Mouse (Mus musculus): ENCODE results near the gene Kcnq1. TPM values are rescaled to one million over a fixed set of nuclear protein-coding genes. Genes with fewer than 3 reads are reported as not detected.

The Kcnq1 gene
- total and polyA plus RNA-seq, 3 experiments, result 0.63 to 0.96 TPM; not detected in 1

DNA sequence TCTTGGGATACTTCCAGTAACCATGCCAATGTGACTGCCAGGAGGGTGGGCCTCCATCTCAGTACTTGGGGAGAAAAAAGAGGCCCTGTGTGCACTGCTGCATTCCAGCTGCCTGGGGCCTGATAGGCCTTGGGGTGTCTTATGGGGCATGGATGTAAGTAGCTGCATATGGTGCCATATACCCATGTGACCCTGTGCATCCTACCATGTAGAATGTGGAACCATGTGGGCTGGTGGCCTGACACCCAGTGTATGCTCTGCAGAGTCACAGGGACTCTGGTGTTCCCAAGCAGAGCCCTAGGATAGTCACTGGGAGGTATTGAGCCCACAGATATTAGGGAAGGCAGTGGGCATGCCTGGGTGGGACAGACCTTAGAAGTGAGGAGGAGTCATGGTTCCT, 57.9 kb downstream of the Kcnq1 start:
- no peak overlapping the region for H3K27ac ChIP-seq (ENCODE audit: control insufficient read depth, low read depth, low read length)
- DNase-seq (ENCODE audit: low read depth, low spot score), result no peak
- H3K4me1 ChIP-seq (ENCODE audit: control insufficient read depth in 1 of 2, insufficient read depth in 2 of 2, low read length in 2 of 2), result peaks cover 14 to 26% of the 10 kb centered on the region in 2 experiments
- no peaks in the 10 kb centered on the region for H3K79me2 ChIP-seq (ENCODE audit: control insufficient read depth, insufficient read depth, low read length, poor library complexity)
- no peak overlapping the region for H3K9ac ChIP-seq (ENCODE audit: control insufficient read depth, low read depth, low read length, poor library complexity, severe bottlenecking)
- TF ChIP-seq POLR2AphosphoS2 (IDR thresholded peaks at IDR 0.05; ENCODE audit: low read length), result no peak
- TF ChIP-seq MAFK (IDR thresholded peaks at IDR 0.05; ENCODE audit: borderline replicate concordance, low read depth, low read length), result no peak
- H3K9me3 ChIP-seq (replicated peaks; ENCODE audit: insufficient read depth, low read length), result no peaks in the 10 kb centered on the region
- no peak overlapping the region for H3K4me3 ChIP-seq (ENCODE audit: control insufficient read depth in 1 of 2, insufficient read depth in 1 of 2, low read depth in 2 of 2, low read length in 2 of 2)
- H3K36me3 ChIP-seq (ENCODE audit: control insufficient read depth in 1 of 2, insufficient read depth in 2 of 2, low read length in 2 of 2), result peaks cover 0 to 28% of the 10 kb centered on the region in 2 experiments; a peak in 2 of 4 replicates
- no peaks in the 10 kb centered on the region for H3K27me3 ChIP-seq (ENCODE audit: control insufficient read depth in 1 of 2, insufficient read depth in 2 of 2, low read length in 2 of 2)

DNA sequence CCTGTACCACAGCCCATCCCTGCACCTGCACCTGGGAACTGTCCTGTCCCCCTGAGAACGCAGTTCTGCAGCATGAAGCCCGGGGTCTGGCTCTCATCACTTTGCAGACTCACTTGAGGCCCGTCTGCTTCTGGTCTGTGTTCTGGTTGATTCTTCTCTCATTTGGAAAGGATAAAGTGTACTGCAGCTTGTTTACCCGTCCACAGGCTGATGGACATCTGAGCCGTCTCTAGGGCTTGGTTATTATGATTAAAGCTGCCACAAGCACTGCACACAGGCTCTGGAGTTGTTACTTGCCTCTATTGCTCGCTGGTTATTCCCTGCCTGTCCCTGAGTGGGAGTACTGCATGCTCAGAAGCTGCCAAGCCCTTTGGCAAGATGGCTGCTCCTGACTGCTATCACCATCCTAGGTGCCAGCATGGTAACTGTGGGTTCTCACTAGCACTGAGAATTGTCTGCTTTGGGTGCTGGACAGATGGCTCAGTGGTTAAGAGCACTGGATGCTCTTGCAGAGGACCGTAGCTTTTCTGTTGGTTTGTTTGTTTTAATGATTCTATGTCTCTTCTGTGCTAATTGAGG, 59.6 kb downstream of the Kcnq1 start:
- Histone ChIP-seq H3K36me3 (ENCODE audit: control insufficient read depth in 1 of 2, insufficient read depth in 2 of 2, low read length in 2 of 2) (peaks cover 0 to 34% of the 10 kb centered on the region in 2 experiments; a peak in 2 of 4 replicates), H3K4me1 (ENCODE audit: control insufficient read depth in 1 of 2, insufficient read depth in 2 of 2, low read length in 2 of 2) (peaks cover 18 to 35% of the 10 kb centered on the region in 2 experiments), H3K9ac (ENCODE audit: control insufficient read depth, low read depth, low read length, poor library complexity, severe bottlenecking) (no peak overlapping the region), H3K4me3 (ENCODE audit: control insufficient read depth in 1 of 2, insufficient read depth in 1 of 2, low read depth in 2 of 2, low read length in 2 of 2) (no peak overlapping the region), H3K79me2 (ENCODE audit: control insufficient read depth, insufficient read depth, low read length, poor library complexity) (no peaks in the 10 kb centered on the region), H3K27ac (ENCODE audit: control insufficient read depth, low read depth, low read length) (no peak overlapping the region), H3K9me3 (replicated peaks; ENCODE audit: insufficient read depth, low read length) (no peaks in the 10 kb centered on the region), H3K27me3 (ENCODE audit: control insufficient read depth in 1 of 2, insufficient read depth in 2 of 2, low read length in 2 of 2) (no peaks in the 10 kb centered on the region)
- DNase-seq (ENCODE audit: low read depth, low spot score), result no peak
- no peak for TF ChIP-seq CHD1 (IDR thresholded peaks at IDR 0.05; ENCODE audit: low read depth, low read length)
- no peak for TF ChIP-seq E2F4 (IDR thresholded peaks at IDR 0.05; ENCODE audit: borderline replicate concordance, low read depth, low read length)
- TF ChIP-seq POLR2AphosphoS2 (IDR thresholded peaks at IDR 0.05; ENCODE audit: low read length), result no peak
- TF ChIP-seq TCF12 (IDR thresholded peaks at IDR 0.05; ENCODE audit: low read depth, low read length), result no peak
- no peak for TF ChIP-seq CHD2 (IDR thresholded peaks at IDR 0.05; ENCODE audit: low read length)
- no peak for TF ChIP-seq HCFC1 (IDR thresholded peaks at IDR 0.05; ENCODE audit: low read depth, low read length)
- TF ChIP-seq TAL1 (IDR thresholded peaks at IDR 0.05; ENCODE audit: low read length), result no peak
- TF ChIP-seq RCOR1 (IDR thresholded peaks at IDR 0.05; ENCODE audit: low read depth, low read length), result no peak
- no peak for TF ChIP-seq RAD21 (IDR thresholded peaks at IDR 0.05; ENCODE audit: low read depth, low read length)
- no peak for TF ChIP-seq UBTF (IDR thresholded peaks at IDR 0.05; ENCODE audit: borderline replicate concordance, insufficient read depth, low read depth, low read length)
- no peak for TF ChIP-seq MXI1 (IDR thresholded peaks at IDR 0.05; ENCODE audit: low read depth, low read length)
- TF ChIP-seq MAFK (IDR thresholded peaks at IDR 0.05; ENCODE audit: borderline replicate concordance, low read depth, low read length), result no peak
- TF ChIP-seq ZKSCAN1 (IDR thresholded peaks at IDR 0.05; ENCODE audit: low read depth, low read length), result no peak
- no peak for TF ChIP-seq ZNF384 (IDR thresholded peaks at IDR 0.05; ENCODE audit: low read depth, low read length)
- no peak for TF ChIP-seq ETS1 (IDR thresholded peaks at IDR 0.05; ENCODE audit: low read depth, low read length)
- TF ChIP-seq KAT2A (conservative IDR thresholded peaks at IDR 0.05; ENCODE audit: low read depth, low read length), result no peak
- no peak for TF ChIP-seq NELFE (IDR thresholded peaks at IDR 0.05; ENCODE audit: low read depth, low read length)

All from MEL (cell line).